Mouse (Mus musculus): ENCODE measurements around the gene Ptprf. TPM values are rescaled to one million over a fixed set of nuclear protein-coding genes. Genes with fewer than 3 reads are reported as not detected.
A peak's percentile ranks its signal among the peaks of the same experiment; 100 is the strongest.

The Ptprf gene
- polyA plus RNA-seq, 1 experiment from 2014 or later = 46.8 TPM

DNA sequence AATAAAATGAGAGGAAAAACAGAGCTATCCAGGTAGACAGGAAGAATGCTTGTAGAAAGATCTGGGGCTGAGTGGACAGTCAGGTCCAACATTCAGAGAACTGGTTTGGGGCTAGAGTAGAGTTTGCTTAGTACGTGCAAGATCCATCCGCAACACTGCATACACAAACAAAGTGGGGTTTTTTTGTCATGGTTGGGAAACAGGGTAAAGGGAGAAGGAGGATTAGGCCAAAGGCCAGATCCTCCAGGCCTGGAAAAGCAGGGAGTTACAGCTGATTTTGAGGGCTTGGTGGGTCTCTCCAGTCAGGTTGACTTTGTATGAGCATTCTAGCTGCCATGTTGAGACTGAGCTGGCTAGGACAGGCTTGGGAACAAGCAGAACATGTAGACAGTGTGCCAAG is 85.3 kb downstream of the Ptprf start:
- H3K9ac ChIP-seq (ENCODE audit: low read length) = no peak overlapping the region
- H3K27me3 ChIP-seq (ENCODE audit: control insufficient read depth, insufficient read depth, low read length) = no peaks in the 10 kb centered on the region
- no peak overlapping the region for H3K4me3 ChIP-seq (ENCODE audit: low read depth, low read length)
- no peak overlapping the region for H3K27ac ChIP-seq (replicated peaks; ENCODE audit: low read depth, low read length)
- 93% methylated on average over 2 of the region's 2 CpGs for WGBS
- no peak overlapping the region for H3K4me2 ChIP-seq (ENCODE audit: low read depth, severe bottlenecking)
- H3K9me3 ChIP-seq (ENCODE audit: control insufficient read depth, low read length) = no peaks in the 10 kb centered on the region
- H3K4me1 ChIP-seq (ENCODE audit: control insufficient read depth, insufficient read depth, low read length) = no peaks in the 10 kb centered on the region
- H3K36me3 ChIP-seq (ENCODE audit: control insufficient read depth, insufficient read depth, low read length) = peaks cover 7% of the 10 kb centered on the region
- no peak for ATAC-seq (ENCODE audit: insufficient number of reproducible peaks, low FRiP score, low TSS enrichment, low read depth)
- DNase-seq (ENCODE audit: low spot score) = no peak

GRCm38 (mm10) chr4:118199093-118199492 is 92.1 kb downstream of the Ptprf start:
- Histone ChIP-seq H3K27me3 (ENCODE audit: control insufficient read depth, insufficient read depth, low read length) (no peaks in the 10 kb centered on the region; the same call in 1 of the 2 replicates), H3K27ac (replicated peaks; ENCODE audit: low read depth, low read length) (no peak overlapping the region), H3K4me2 (ENCODE audit: low read depth, severe bottlenecking) (no peak overlapping the region), H3K4me3 (ENCODE audit: low read depth, low read length) (no peak overlapping the region), H3K4me1 (ENCODE audit: control insufficient read depth, insufficient read depth, low read length) (no peaks in the 10 kb centered on the region), H3K36me3 (ENCODE audit: control insufficient read depth, insufficient read depth, low read length) (no peaks in the 10 kb centered on the region), H3K9ac (ENCODE audit: low read length) (no peak overlapping the region), H3K9me3 (ENCODE audit: control insufficient read depth, low read length) (no peaks in the 10 kb centered on the region)
- DNase-seq (ENCODE audit: low spot score) (no peak), ATAC-seq (ENCODE audit: insufficient number of reproducible peaks, low FRiP score, low TSS enrichment, low read depth) (no peak)
- 85% methylated on average over 2 of the region's 2 CpGs for WGBS

- ATAC-seq (ENCODE audit: insufficient number of reproducible peaks, low FRiP score, low TSS enrichment, low read depth) (no peak), DNase-seq (ENCODE audit: low spot score) (no peak)
- WGBS = 76% methylated on average over 3 of the region's 3 CpGs
- no peak overlapping the region for H3K9ac ChIP-seq (ENCODE audit: low read length)
- no peak overlapping the region for H3K4me3 ChIP-seq (ENCODE audit: low read depth, low read length)
- no peaks in the 10 kb centered on the region; the same call in 1 of the 2 replicates for H3K27me3 ChIP-seq (ENCODE audit: control insufficient read depth, insufficient read depth, low read length)
- no peaks in the 10 kb centered on the region for H3K36me3 ChIP-seq (ENCODE audit: control insufficient read depth, insufficient read depth, low read length)
- no peak overlapping the region for H3K27ac ChIP-seq (replicated peaks; ENCODE audit: low read depth, low read length)
- no peaks in the 10 kb centered on the region for H3K9me3 ChIP-seq (ENCODE audit: control insufficient read depth, low read length)
- no peak overlapping the region for H3K4me2 ChIP-seq (ENCODE audit: low read depth, severe bottlenecking)
- H3K4me1 ChIP-seq (ENCODE audit: control insufficient read depth, insufficient read depth, low read length) = no peaks in the 10 kb centered on the region
These were observed 92.6 kb downstream of the Ptprf start for GRCm38 (mm10) chr4:118198606-118199005.

- H3K27ac ChIP-seq (replicated peaks; ENCODE audit: low read depth, low read length) = no peak overlapping the region
- H3K36me3 ChIP-seq (ENCODE audit: control insufficient read depth, insufficient read depth, low read length) = no peaks in the 10 kb centered on the region
- no peak overlapping the region for H3K4me2 ChIP-seq (ENCODE audit: low read depth, severe bottlenecking)
- no peaks in the 10 kb centered on the region for H3K4me1 ChIP-seq (ENCODE audit: control insufficient read depth, insufficient read depth, low read length)
- no peak for ATAC-seq (ENCODE audit: insufficient number of reproducible peaks, low FRiP score, low TSS enrichment, low read depth)
- H3K9ac ChIP-seq (ENCODE audit: low read length) = no peak overlapping the region
- no peaks in the 10 kb centered on the region; the same call in 1 of the 2 replicates for H3K27me3 ChIP-seq (ENCODE audit: control insufficient read depth, insufficient read depth, low read length)
- 86% methylated on average over 10 of the region's 10 CpGs for WGBS
- no peaks in the 10 kb centered on the region for H3K9me3 ChIP-seq (ENCODE audit: control insufficient read depth, low read length)
- DNase-seq (ENCODE audit: low spot score) = no peak
- H3K4me3 ChIP-seq (ENCODE audit: low read depth, low read length) = no peak overlapping the region
These were observed 95.0 kb downstream of the Ptprf start for GRCm38 (mm10) chr4:118196185-118196584.

DNA sequence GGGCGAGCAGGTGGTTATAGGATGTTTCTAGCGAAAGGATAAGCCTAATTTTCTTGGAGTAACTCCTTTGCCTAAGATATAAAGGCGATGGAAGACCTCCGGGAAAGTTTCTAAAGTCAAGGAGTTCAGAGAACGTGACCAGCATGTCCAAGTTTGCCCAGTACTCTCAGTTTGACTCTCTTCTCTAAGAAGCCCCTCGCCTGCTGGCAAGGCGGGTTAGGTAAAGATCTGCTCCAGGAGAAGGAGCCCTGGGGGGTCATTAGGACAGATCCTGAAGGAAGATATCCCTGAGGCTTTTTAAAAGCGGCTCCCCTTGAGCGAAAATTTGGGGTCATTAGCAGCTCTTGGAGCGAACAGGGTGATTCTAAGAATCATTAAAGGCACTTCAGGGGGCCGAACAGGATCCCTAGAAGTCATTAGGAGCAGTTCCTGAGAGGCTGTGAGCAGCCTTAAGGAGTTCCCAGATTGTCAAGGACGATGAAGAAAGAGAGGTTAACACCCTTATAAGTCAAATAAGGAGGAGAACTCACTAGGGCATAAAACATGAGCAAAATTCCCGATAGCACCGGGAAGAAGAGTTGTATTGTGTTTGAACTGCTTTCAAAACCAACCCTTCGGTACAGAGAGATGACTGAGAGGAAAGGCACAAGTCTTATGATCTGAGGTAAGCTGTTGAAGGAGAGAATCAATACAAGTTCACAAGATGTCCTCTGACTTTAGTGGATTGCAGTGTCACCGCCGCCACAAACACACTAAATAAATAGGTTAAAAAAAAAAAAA is 110.7 kb downstream of the Ptprf start:
- Histone ChIP-seq H3K9ac (ENCODE audit: low read length) (peak overlapping the region; percentile 47), H3K27ac (replicated peaks; ENCODE audit: low read depth, low read length) (peak overlapping the region; percentile 90), H3K36me3 (ENCODE audit: control insufficient read depth, insufficient read depth, low read length) (peaks cover 14% of the 10 kb centered on the region; the same call in 1 of the 2 replicates), H3K9me3 (ENCODE audit: control insufficient read depth, low read length) (no peaks in the 10 kb centered on the region), H3K4me1 (ENCODE audit: control insufficient read depth, insufficient read depth, low read length) (peaks cover 6% of the 10 kb centered on the region; the same call in 1 of the 2 replicates), H3K4me3 (ENCODE audit: low read depth, low read length) (peak overlapping the region; percentile 82), H3K27me3 (ENCODE audit: control insufficient read depth, insufficient read depth, low read length) (no peaks in the 10 kb centered on the region), H3K4me2 (ENCODE audit: low read depth, severe bottlenecking) (peak overlapping the region; percentile 68)
- WGBS = 17% methylated on average over 17 of the region's 17 CpGs
- no peak for DNase-seq (ENCODE audit: low spot score)
- ATAC-seq (ENCODE audit: insufficient number of reproducible peaks, low FRiP score, low TSS enrichment, low read depth) = no peak

DNA sequence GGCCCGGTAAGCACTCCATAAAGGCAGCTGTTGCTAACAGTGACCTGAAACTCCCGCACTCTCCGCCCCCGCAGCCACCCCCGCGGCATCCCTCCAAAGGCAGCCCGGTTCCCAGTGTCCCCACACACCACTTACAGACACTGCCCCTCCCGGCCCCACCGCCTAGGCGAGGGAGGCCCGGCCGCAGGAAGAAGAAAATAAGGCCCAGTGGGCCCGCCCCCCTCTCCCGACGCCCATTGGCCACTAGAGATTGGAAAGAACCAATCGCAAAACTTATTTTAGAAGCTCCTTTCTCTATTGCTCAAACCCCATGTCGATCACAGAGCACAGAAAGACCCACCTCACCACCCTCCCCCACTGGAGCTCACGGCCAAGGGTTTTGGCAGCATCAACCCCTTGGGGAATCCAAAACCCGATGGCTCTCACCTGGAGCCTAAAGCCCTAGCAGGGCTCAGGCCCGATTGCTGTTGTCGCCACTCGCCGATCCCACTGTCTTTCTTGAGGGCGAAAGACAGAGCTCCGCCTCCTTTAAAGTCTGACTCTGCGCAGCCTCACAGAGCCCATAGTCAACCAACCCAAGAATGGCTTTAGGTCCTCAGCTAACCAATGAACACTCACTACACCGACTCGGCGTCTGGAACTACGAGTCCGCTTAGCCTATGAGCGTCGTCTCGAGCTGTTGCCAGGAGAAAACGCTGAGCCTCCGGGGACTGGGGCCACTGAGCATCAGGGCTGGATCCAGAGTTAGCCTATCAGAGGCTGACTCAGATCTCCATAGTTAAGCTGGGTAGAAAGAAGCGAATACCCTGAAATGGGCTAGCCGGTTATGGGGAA is 111.5 kb downstream of the Ptprf start, which contains the start of gene Kdm4a:
Gene Kdm4a (minus strand): TSS at position 577 of the 834 bp plus-strand sequence.
- Histone ChIP-seq H3K27me3 (ENCODE audit: control insufficient read depth, insufficient read depth, low read length) (no peaks in the 10 kb centered on the region), H3K27ac (replicated peaks; ENCODE audit: low read depth, low read length) (peak within 1 kb of the TSS; percentile 90), H3K9me3 (ENCODE audit: control insufficient read depth, low read length) (no peaks in the 10 kb centered on the region), H3K4me2 (ENCODE audit: low read depth, severe bottlenecking) (peak within 1 kb of the TSS; percentile 68), H3K9ac (ENCODE audit: low read length) (peak within 1 kb of the TSS; percentile 89), H3K4me3 (ENCODE audit: low read depth, low read length) (peak within 1 kb of the TSS; percentile 82), H3K36me3 (ENCODE audit: control insufficient read depth, insufficient read depth, low read length) (peaks cover 16% of the 10 kb centered on the region; the same call in 1 of the 2 replicates), H3K4me1 (ENCODE audit: control insufficient read depth, insufficient read depth, low read length) (peaks cover 6% of the 10 kb centered on the region; the same call in 1 of the 2 replicates)
- WGBS = under 1% methylated on average over 38 of the region's 38 CpGs
- peak; percentile 100 for ATAC-seq (ENCODE audit: insufficient number of reproducible peaks, low FRiP score, low TSS enrichment, low read depth)
- peak; percentile 92 for DNase-seq (ENCODE audit: low spot score)

DNA sequence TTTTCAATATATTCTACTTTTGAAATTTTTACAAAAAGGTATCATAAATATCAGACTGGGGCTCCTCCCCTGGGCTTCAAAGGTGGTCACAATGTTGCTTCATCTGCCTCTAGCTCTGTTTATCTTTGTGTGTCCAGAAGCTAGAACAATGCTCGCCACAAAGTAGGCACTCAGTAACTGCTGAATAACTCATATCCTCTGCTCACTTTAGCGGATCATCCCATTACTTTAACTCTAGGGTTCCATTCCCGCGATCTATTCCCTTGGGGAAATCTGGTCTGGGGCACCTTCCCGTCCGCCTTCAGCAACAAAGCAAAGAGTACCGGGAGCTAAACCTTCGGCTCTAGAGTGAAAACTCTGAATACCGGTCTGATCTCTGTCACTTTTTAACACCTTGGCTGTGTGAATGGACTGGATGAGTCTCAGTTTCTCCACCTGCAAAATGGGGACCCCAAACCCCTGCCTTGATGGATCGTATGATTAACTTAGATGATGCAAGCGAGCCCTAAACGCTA is 112.2 kb downstream of the Ptprf start:
- no peak for DNase-seq (ENCODE audit: low spot score)
- peak overlapping the region; percentile 64 for H3K4me2 ChIP-seq (ENCODE audit: low read depth, severe bottlenecking)

GRCm38 (mm10) chr4:118172461-118172860 is 118.7 kb downstream of the Ptprf start:
- no peak for DNase-seq (ENCODE audit: low spot score)
- Histone ChIP-seq H3K27ac (replicated peaks; ENCODE audit: low read depth, low read length) (no peak overlapping the region), H3K9me3 (ENCODE audit: control insufficient read depth, low read length) (no peaks in the 10 kb centered on the region), H3K4me3 (ENCODE audit: low read depth, low read length) (no peak overlapping the region), H3K4me1 (ENCODE audit: control insufficient read depth, insufficient read depth, low read length) (no peaks in the 10 kb centered on the region), H3K36me3 (ENCODE audit: control insufficient read depth, insufficient read depth, low read length) (peaks cover 48% of the 10 kb centered on the region), H3K4me2 (ENCODE audit: low read depth, severe bottlenecking) (no peak overlapping the region), H3K27me3 (ENCODE audit: control insufficient read depth, insufficient read depth, low read length) (no peaks in the 10 kb centered on the region), H3K9ac (ENCODE audit: low read length) (no peak overlapping the region)
- no peak for ATAC-seq (ENCODE audit: insufficient number of reproducible peaks, low FRiP score, low TSS enrichment, low read depth)
- WGBS = 95% methylated on average over 12 of the region's 12 CpGs

More for the DNA sequence above, 112.2 kb downstream of the Ptprf start:
- WGBS = 4% methylated on average over 12 of the region's 12 CpGs
- H3K4me1 ChIP-seq (ENCODE audit: control insufficient read depth, insufficient read depth, low read length) = peaks cover 6% of the 10 kb centered on the region; the same call in 1 of the 2 replicates
- no peak; the same call in 1 of the 2 replicates for ATAC-seq (ENCODE audit: insufficient number of reproducible peaks, low FRiP score, low TSS enrichment, low read depth)
- peaks cover 16% of the 10 kb centered on the region; the same call in 1 of the 2 replicates for H3K36me3 ChIP-seq (ENCODE audit: control insufficient read depth, insufficient read depth, low read length)
- peak overlapping the region; percentile 89 for H3K9ac ChIP-seq (ENCODE audit: low read length)
- H3K9me3 ChIP-seq (ENCODE audit: control insufficient read depth, low read length) = no peaks in the 10 kb centered on the region
- H3K27me3 ChIP-seq (ENCODE audit: control insufficient read depth, insufficient read depth, low read length) = no peaks in the 10 kb centered on the region
- H3K4me3 ChIP-seq (ENCODE audit: low read depth, low read length) = peak overlapping the region; percentile 82
- peak overlapping the region; percentile 90 for H3K27ac ChIP-seq (replicated peaks; ENCODE audit: low read depth, low read length)

All from limb, embryonic 11.5 days (tissue).